Mouse (Mus musculus) liver, embryonic 14.5 days (tissue): Measurements from ENCODE around the gene Lipt2.

Source experiments
- CTCF ChIP-seq: IDR thresholded peaks from 2 replicates; pipeline ENCODE4 v1.5.1; 2016; ENCODE audit warnings: antibody characterized with exemption, low read depth, control low read depth
- EP300 ChIP-seq: IDR thresholded peaks from 2 replicates; pipeline ENCODE4 v1.6.1; 2016; ENCODE audit warnings: antibody characterized with exemption, low read depth

DNA sequence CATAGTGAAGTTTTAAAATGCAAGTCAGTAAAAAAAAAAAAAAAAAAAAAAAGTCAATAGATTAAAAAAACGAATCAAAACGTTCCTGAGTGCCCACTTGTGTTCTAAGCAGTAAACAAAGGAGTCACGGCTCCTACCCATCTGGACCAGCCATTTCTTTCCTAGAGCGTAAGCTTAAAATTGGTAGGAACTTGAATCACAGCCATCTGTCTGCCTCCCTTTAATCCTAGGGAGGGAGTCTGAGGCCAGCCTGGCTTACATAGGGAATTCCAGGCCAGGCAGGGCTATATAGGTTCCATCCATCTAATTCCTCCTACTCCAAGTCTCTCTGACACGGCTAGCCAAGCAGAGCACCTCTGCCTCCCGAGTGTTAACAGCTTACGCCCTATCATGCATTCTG lies 45.3 kb upstream of the Lipt2 start:
- TF ChIP-seq CTCF (no peak), EP300 (no peak)
